In the genomic region with DNA sequence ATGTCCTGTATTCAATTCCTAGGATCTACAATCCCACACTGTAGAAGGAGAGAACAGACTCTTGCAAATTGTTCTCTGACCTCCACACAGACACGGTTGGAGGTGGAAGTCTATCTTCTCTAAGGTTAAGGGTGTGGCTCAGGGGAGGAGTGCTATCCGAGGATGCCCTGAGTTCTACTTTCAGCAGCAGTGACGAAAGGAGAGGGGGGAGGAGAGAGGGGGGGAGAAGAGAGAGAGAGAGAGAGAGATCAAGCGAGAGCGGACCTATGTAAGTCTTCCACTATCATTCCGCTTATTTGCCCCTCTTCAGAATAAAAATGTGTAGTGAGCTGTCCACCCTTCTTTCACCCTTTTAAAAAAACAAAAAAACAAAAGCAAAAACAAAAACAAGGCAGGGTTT, we compare ENCODE assay signal across 8 mouse cellular contexts. TPM values are rescaled to one million over a fixed set of nuclear protein-coding genes. Genes with fewer than 3 reads are reported as not detected.
DNase-seq lines count a peak whose midpoint lies in the region; ATAC-seq and TF ChIP-seq lines count a peak whose summit lies in the region.

No protein-coding gene starts in this region.

- H3K4me1 ChIP-seq in embryonic facial prominence, embryonic 10.5 days: peaks cover 32% of the 10 kb centered on the region
- peaks cover 9% of the 10 kb centered on the region; the same call in 1 of the 2 replicates for H3K4me1 ChIP-seq in intestine, embryonic 15.5 days (replicated peaks)

- no peak for ATAC-seq in intestine, embryonic 15.5 days

- TF ChIP-seq POLR2A in myocyte (IDR thresholded peaks at IDR 0.05; ENCODE audit: insufficient read length, low read depth): no peak

- no peaks in the 10 kb centered on the region for H3K9me3 ChIP-seq in embryonic facial prominence, embryonic 10.5 days
- no peaks in the 10 kb centered on the region for H3K9me3 ChIP-seq in intestine, embryonic 15.5 days

- WGBS in embryonic facial prominence, embryonic 10.5 days: 53% methylated on average over 6 of the region's 6 CpGs
- 42% methylated on average over 6 of the region's 6 CpGs for WGBS in intestine, embryonic 15.5 days

- peaks cover 46% of the 10 kb centered on the region for H3K27me3 ChIP-seq in embryonic facial prominence, embryonic 10.5 days (replicated peaks; ENCODE audit: low read depth, poor library complexity, severe bottlenecking)
- no peaks in the 10 kb centered on the region for H3K27me3 ChIP-seq in intestine, embryonic 15.5 days (replicated peaks)
- no peaks in the 10 kb centered on the region for H3K27me3 ChIP-seq in myocyte (ENCODE audit: control insufficient read depth, insufficient read depth, insufficient read length)

- no peak overlapping the region for H3K9ac ChIP-seq in intestine, embryonic 15.5 days

- no peak overlapping the region for H3ac ChIP-seq in myocyte (ENCODE audit: control insufficient read depth, insufficient read length)

- no peaks in the 10 kb centered on the region for H3K79me2 ChIP-seq in myocyte (ENCODE audit: control insufficient read depth, insufficient read depth)

- intact Hi-C loops in left cerebral cortex, postnatal 14 days (cut with DNase I): loop anchor here (10.0 kb wide), 2 partner anchors 200 to 290 kb away; partner anchors contain the start of gene Mettl9

- H3K4me3 ChIP-seq in layer of hippocampus, adult 2 months: peak overlapping the region; percentile 72
- H3K4me3 ChIP-seq in embryonic facial prominence, embryonic 10.5 days: peak overlapping the region; percentile 60
- peak overlapping the region; percentile 55 for H3K4me3 ChIP-seq in intestine, embryonic 15.5 days (replicated peaks)
- H3K4me3 ChIP-seq in myocyte: peak overlapping the region; percentile 64

- no peak for DNase-seq in layer of hippocampus, adult 2 months (ENCODE audit: low spot score in 2 of 2)
- no peak for DNase-seq in layer of hippocampus, adult 9-11 months
- DNase-seq in embryonic facial prominence, embryonic 10.5 days (ENCODE audit: low spot score): no peak
- no peak for DNase-seq in left cerebral cortex, postnatal 14 days (ENCODE audit: low spot score in 2 of 2)
- no peak for DNase-seq in yolk sac, embryonic 10.5 days (ENCODE audit: low spot score)
- DNase-seq in adipocyte (ENCODE audit: low spot score): no peak

- H3K27ac ChIP-seq in layer of hippocampus, adult 2 months: peak overlapping the region; percentile 93; the same call in 1 of the 2 replicates
- no peak overlapping the region for H3K27ac ChIP-seq in embryonic facial prominence, embryonic 10.5 days (replicated peaks)
- no peak overlapping the region for H3K27ac ChIP-seq in intestine, embryonic 15.5 days

- TF ChIP-seq CTCF in layer of hippocampus, adult 2 months (conservative IDR thresholded peaks at IDR 0.05): no peak

- peak overlapping the region; percentile 61 for H3K4me2 ChIP-seq in intestine, embryonic 15.5 days (replicated peaks)
- H3K4me2 ChIP-seq in myocyte (ENCODE audit: low read depth): peak overlapping the region; percentile 86

- H3K36me3 ChIP-seq in embryonic facial prominence, embryonic 10.5 days (replicated peaks): no peaks in the 10 kb centered on the region
- no peaks in the 10 kb centered on the region for H3K36me3 ChIP-seq in intestine, embryonic 15.5 days
- no peaks in the 10 kb centered on the region for H3K36me3 ChIP-seq in myocyte (ENCODE audit: control insufficient read depth, insufficient read depth)

TF ChIP-seq in myocyte, 11 proteins besides CTCF, POLR2A, EP300 and RAD21:
- TF ChIP-seq POLR2AphosphoS2 (IDR thresholded peaks at IDR 0.05; ENCODE audit: insufficient read length, low read depth): no peak
- TF ChIP-seq USF1 (IDR thresholded peaks at IDR 0.05; ENCODE audit: low read depth): no peak
- no peak for TF ChIP-seq E2F4 (IDR thresholded peaks at IDR 0.05; ENCODE audit: insufficient read depth)
- TF ChIP-seq TCF3 (IDR thresholded peaks at IDR 0.05; ENCODE audit: insufficient read length, low read depth): no peak
- TF ChIP-seq SRF (IDR thresholded peaks at IDR 0.05; ENCODE audit: control insufficient read depth, insufficient read length, low read depth): no peak
- TF ChIP-seq CEBPB (IDR thresholded peaks at IDR 0.05; ENCODE audit: insufficient read depth, poor library complexity, severe bottlenecking): no peak

RNA-seq across cellular contexts. Expression of gene Eef2k, which starts 8.2 kb away (rescaled TPM):
- 10 to 100 TPM; 32.5 to 32.8 TPM for total RNA-seq in layer of hippocampus, adult 2 months (2021)
- polyA plus RNA-seq in embryonic facial prominence, embryonic 10.5 days (2016; fragmentation: Nextera tagmentation; extraction: Ambion mirVana): 33.8 and 34.5 TPM in 2 replicates
- 44.4 and 47.2 TPM in 2 replicates for polyA plus RNA-seq in intestine, embryonic 15.5 days (2015; fragmentation: Nextera tagmentation; extraction: Ambion mirVana)
- polyA plus RNA-seq in myocyte (2012; fragmentation: generic; extraction: Trizol): 32.3 TPM
- total RNA-seq in left cerebral cortex, postnatal 14 days (2021): 10 to 100 TPM; 31.6 to 42.9 TPM

RNA-seq across cellular contexts. Expression of gene Gm5737, which starts 22.3 kb away (rescaled TPM):
- under 1 TPM in 1 of 2 experiments, not detected in 1; 0.37 TPM for total RNA-seq in layer of hippocampus, adult 2 months (2021)
- not detected in 2 replicates for polyA plus RNA-seq in embryonic facial prominence, embryonic 10.5 days (2016; fragmentation: Nextera tagmentation; extraction: Ambion mirVana)
- not detected in 2 replicates for polyA plus RNA-seq in intestine, embryonic 15.5 days (2015; fragmentation: Nextera tagmentation; extraction: Ambion mirVana)
- polyA plus RNA-seq in myocyte (2012; fragmentation: generic; extraction: Trizol): not detected
- under 1 TPM in 1 of 2 experiments, not detected in 1; 0.25 TPM for total RNA-seq in left cerebral cortex, postnatal 14 days (2021)
